26 mouse cellular contexts compared by ENCODE assay signal in genomic region chr8:28171456-28171855, GRCm38 (mm10).
"Had no signal": no experiment of that assay in that cellular context is flagged by ENCODE, and none has a peak within 500 bp of the region (broad histone marks: within the 10 kb centered on the region; RNA-seq: fewer than 3 reads in every experiment).

No protein-coding gene starts in this region.

- H3K4me3 ChIP-seq: heart, adult 2 months; heart, embryonic 13.5 days; heart, embryonic 15.5 days; hindbrain, embryonic 13.5 days; hindbrain, embryonic 15.5 days; kidney, embryonic 15.5 days; limb, embryonic 13.5 days; limb, embryonic 15.5 days; liver, embryonic 12.5 days had no signal

- H3K36me3 ChIP-seq: heart, embryonic 13.5 days; heart, embryonic 15.5 days; hindbrain, embryonic 13.5 days; hindbrain, embryonic 15.5 days; kidney, embryonic 15.5 days; limb, embryonic 13.5 days; limb, embryonic 15.5 days; liver, embryonic 12.5 days had no signal

- H3K4me1 ChIP-seq: heart, embryonic 13.5 days; heart, embryonic 15.5 days; hindbrain, embryonic 13.5 days; hindbrain, embryonic 15.5 days; kidney, embryonic 15.5 days; limb, embryonic 15.5 days; liver, embryonic 12.5 days had no signal

- H3K4me2 ChIP-seq: heart, embryonic 11.5 days; heart, embryonic 13.5 days; heart, embryonic 15.5 days; hindbrain, embryonic 13.5 days; hindbrain, embryonic 15.5 days; kidney, embryonic 15.5 days; limb, embryonic 13.5 days; limb, embryonic 15.5 days; liver, embryonic 12.5 days had no signal

- H3K9me3 ChIP-seq: heart, embryonic 13.5 days; heart, embryonic 15.5 days; hindbrain, embryonic 13.5 days; hindbrain, embryonic 15.5 days; kidney, embryonic 15.5 days; limb, embryonic 13.5 days; limb, embryonic 15.5 days; liver, embryonic 12.5 days had no signal

- H3K27me3 ChIP-seq: heart, embryonic 13.5 days; heart, embryonic 15.5 days; hindbrain, embryonic 13.5 days; hindbrain, embryonic 15.5 days; kidney, embryonic 15.5 days; limb, embryonic 13.5 days; limb, embryonic 15.5 days; liver, embryonic 12.5 days had no signal

- DNase-seq: gastrocnemius, postnatal 14 days; gastrocnemius, postnatal 36 days; heart, adult 11 months; heart, adult 2 months; heart, postnatal 14 days; heart, postnatal 36 days; kidney, adult 11 months; kidney, adult 2 months; kidney, adult 9 months; kidney, postnatal 14 days; kidney, postnatal 36 days; layer of hippocampus, adult 9-11 months; layer of hippocampus, postnatal 36 days; left cerebral cortex, postnatal 4 days had no signal

- ATAC-seq: hindbrain, postnatal 0 days; intestine, embryonic 16.5 days; liver, embryonic 12.5 days had no signal

- H3K27ac ChIP-seq: heart, adult 2 months; heart, embryonic 13.5 days; heart, embryonic 15.5 days; hindbrain, embryonic 13.5 days; hindbrain, embryonic 15.5 days; hindbrain, postnatal 0 days; kidney, embryonic 15.5 days; kidney, postnatal 0 days; limb, embryonic 13.5 days; limb, embryonic 15.5 days; liver, embryonic 12.5 days had no signal

- H3K9ac ChIP-seq: heart, embryonic 13.5 days; heart, embryonic 15.5 days; hindbrain, embryonic 13.5 days; hindbrain, embryonic 15.5 days; kidney, embryonic 15.5 days; limb, embryonic 13.5 days; limb, embryonic 15.5 days; liver, embryonic 12.5 days had no signal
